Mouse (Mus musculus) lung, embryonic 14.5 days (tissue): Measurements from ENCODE around the gene Cntnap3. TPM values are rescaled to one million over a fixed set of nuclear protein-coding genes. Genes with fewer than 3 reads are reported as not detected.

Experiments used
- ATAC-seq: fragments of 200-750 bp; cut with Nextera tagmentation; 2 replicates; pipeline ENCODE4 v1.8.0; 2017; ENCODE audit warnings: mild to moderate bottlenecking, moderate TSS enrichment, moderate library complexity; ENCODE audit not compliant: insufficient read depth
- DNase-seq: peaks from one replicate; pipeline ENCODE4 v3.0.0-alpha.2; 2015
- H3K27ac ChIP-seq: fragments of 300-500 bp; sonication (generic); 2 replicates; pipeline ENCODE4 v1.5.1; 2014; ENCODE audit warnings: low read depth, mild to moderate bottlenecking, moderate library complexity
- H3K27me3 ChIP-seq: fragments of 300-500 bp; sonication (generic); 2 replicates; pipeline ENCODE4 v1.6.1; 2014; ENCODE audit warnings: low read length, control low read depth; ENCODE audit not compliant: insufficient read depth
- H3K36me3 ChIP-seq: fragments of 300-500 bp; sonication (generic); 2 replicates; pipeline ENCODE4 v1.6.1; 2014; ENCODE audit warnings: control low read depth; ENCODE audit not compliant: insufficient read depth
- H3K4me1 ChIP-seq: fragments of 300-500 bp; sonication (generic); 2 replicates; pipeline ENCODE4 v1.6.1; 2014; ENCODE audit warnings: antibody characterized with exemption, control low read depth; ENCODE audit not compliant: insufficient read depth
- H3K4me2 ChIP-seq: fragments of 300-500 bp; sonication (generic); 2 replicates; pipeline ENCODE4 v1.6.1; 2014; ENCODE audit warnings: mild to moderate bottlenecking
- H3K4me3 ChIP-seq: fragments of 300-500 bp; sonication (generic); 2 replicates; pipeline ENCODE4 v1.5.1; 2014; ENCODE audit warnings: low read depth, low read length
- H3K9ac ChIP-seq: fragments of 300-500 bp; sonication (generic); 2 replicates; pipeline ENCODE4 v1.6.1; 2014
- H3K9me3 ChIP-seq: fragments of 300-500 bp; sonication (generic); 2 replicates; pipeline ENCODE4 v1.6.1; 2016; ENCODE audit warnings: low read depth, low read length, control low read depth
- CTCF ChIP-seq: IDR thresholded peaks from 2 replicates; pipeline ENCODE4 v1.5.1; 2016; ENCODE audit warnings: antibody characterized with exemption, low read depth
- WGBS: fragments of 180-500 bp; shearing (Covaris S2); extraction: QIAGEN DNeasy Blood & Tissue Kit; methylation state at CpG from one replicate; pipeline ENCODE4 v1.1.7; 2014; 5-methylcytosine and 5-hydroxymethylcytosine counted together
- polyA plus RNA-seq: library from polyadenylated mRNA; unstranded; fragments of >200 nt; fragmentation: Nextera tagmentation; extraction: Ambion mirVana; gene quantifications from 2 replicates; pipeline ENCODE4 v1.2.1, GENCODE M21; 2014

Cntnap3 gene
- polyA plus RNA-seq, 1 experiment from 2014 or later: 0.09 TPM

GRCm38 (mm10) chr13:64716791-64717190 is 187.0 kb downstream of the Cntnap3 start:
- DNase-seq (no peak), ATAC-seq (no peak)
- WGBS: 79% methylated on average over 2 of the region's 2 CpGs
- Histone ChIP-seq H3K27me3 (no peaks in the 10 kb centered on the region), H3K27ac (no peak overlapping the region), H3K4me1 (no peaks in the 10 kb centered on the region), H3K4me3 (no peak overlapping the region), H3K4me2 (no peak overlapping the region), H3K9me3 (no peaks in the 10 kb centered on the region), H3K36me3 (no peaks in the 10 kb centered on the region), H3K9ac (no peak overlapping the region)
- no peak for TF ChIP-seq CTCF

GRCm38 (mm10) chr13:64692463-64692862 is 211.3 kb downstream of the Cntnap3 start:
- 77% methylated on average over 1 of the region's 1 CpGs for WGBS
- Histone ChIP-seq H3K27ac (no peak overlapping the region), H3K4me2 (no peak overlapping the region), H3K9me3 (no peaks in the 10 kb centered on the region), H3K36me3 (no peaks in the 10 kb centered on the region), H3K4me3 (no peak overlapping the region), H3K4me1 (no peaks in the 10 kb centered on the region), H3K27me3 (no peaks in the 10 kb centered on the region), H3K9ac (no peak overlapping the region)
- no peak for ATAC-seq
- TF ChIP-seq CTCF: no peak
- DNase-seq: no peak

Other genes with a start within 250 kb of the Cntnap3 start
- gene Spata31, start 13.5 kb upstream of the Cntnap3 start, polyA plus RNA-seq: not detected in 2 replicates
- not detected in 2 replicates for gene Spata31d1c, start 129.1 kb upstream of the Cntnap3 start, polyA plus RNA-seq
- not detected in 2 replicates for gene Prss47, start 148.8 kb upstream of the Cntnap3 start, polyA plus RNA-seq
- gene Mfsd14b, start 209.0 kb upstream of the Cntnap3 start, polyA plus RNA-seq: 56.8 and 58.3 TPM in 2 replicates
- gene Olfr465-ps1, start 234.1 kb upstream of the Cntnap3 start, polyA plus RNA-seq: not detected in 2 replicates
- gene Olfr466, start 246.3 kb upstream of the Cntnap3 start, polyA plus RNA-seq: not detected in 2 replicates